Mouse (Mus musculus) forebrain, embryonic 16.5 days (tissue): ENCODE measurements around the gene Mast2. TPM values are rescaled to one million over a fixed set of nuclear protein-coding genes. Genes with fewer than 3 reads are reported as not detected.

ENCODE experiments used
- ATAC-seq: fragments of 200-750 bp; cut with Nextera tagmentation; 2 replicates; pipeline ENCODE4 v1.8.0; 2017; ENCODE audit warnings: mild to moderate bottlenecking, moderate library complexity
- H3K27ac ChIP-seq: fragments of 300-500 bp; sonication (generic); 2 replicates; pipeline ENCODE4 v1.5.1; 2014; ENCODE audit warnings: low read length, control low read depth
- H3K27me3 ChIP-seq: fragments of 300-500 bp; sonication (generic); replicated peaks from 2 replicates; pipeline ENCODE4 v1.6.1; 2014; ENCODE audit warnings: low read length; ENCODE audit not compliant: control insufficient read depth, insufficient read depth
- H3K36me3 ChIP-seq: fragments of 300-500 bp; sonication (generic); 2 replicates; pipeline ENCODE4 v1.6.1; 2014; ENCODE audit not compliant: control insufficient read depth, insufficient read depth
- H3K4me1 ChIP-seq: fragments of 300-500 bp; sonication (generic); replicated peaks from 2 replicates; pipeline ENCODE4 v1.6.1; 2014; ENCODE audit warnings: low read length; ENCODE audit not compliant: control insufficient read depth, insufficient read depth
- H3K4me2 ChIP-seq: fragments of 300-500 bp; sonication (generic); 2 replicates; pipeline ENCODE4 v1.6.1; 2014; ENCODE audit warnings: mild to moderate bottlenecking, low read length, control low read depth
- H3K4me3 ChIP-seq: fragments of 300-500 bp; sonication (generic); replicated peaks from 2 replicates; pipeline ENCODE4 v1.5.1; 2014; ENCODE audit warnings: mild to moderate bottlenecking, low read length, control low read depth
- H3K9ac ChIP-seq: fragments of 300-500 bp; sonication (generic); replicated peaks from 2 replicates; pipeline ENCODE4 v1.6.1; 2014; ENCODE audit warnings: low read depth, low read length, control low read depth
- H3K9me3 ChIP-seq: fragments of 300-500 bp; sonication (generic); 2 replicates; pipeline ENCODE4 v1.6.1; 2016; ENCODE audit warnings: low read length; ENCODE audit not compliant: control insufficient read depth
- WGBS: fragments of 180-500 bp; shearing (Covaris S2); extraction: QIAGEN DNeasy Blood & Tissue Kit; methylation state at CpG from one replicate; pipeline ENCODE4 v1.1.7; 2014; 5-methylcytosine and 5-hydroxymethylcytosine counted together
- polyA plus RNA-seq: library from polyadenylated mRNA; unstranded; fragments of >200 nt; fragmentation: Nextera tagmentation; extraction: Ambion mirVana; gene quantifications from 2 replicates; pipeline ENCODE4 v1.2.1, GENCODE M21; 2015

Mast2 gene
- polyA plus RNA-seq, 1 experiment from 2014 or later: 57.3 TPM

DNA sequence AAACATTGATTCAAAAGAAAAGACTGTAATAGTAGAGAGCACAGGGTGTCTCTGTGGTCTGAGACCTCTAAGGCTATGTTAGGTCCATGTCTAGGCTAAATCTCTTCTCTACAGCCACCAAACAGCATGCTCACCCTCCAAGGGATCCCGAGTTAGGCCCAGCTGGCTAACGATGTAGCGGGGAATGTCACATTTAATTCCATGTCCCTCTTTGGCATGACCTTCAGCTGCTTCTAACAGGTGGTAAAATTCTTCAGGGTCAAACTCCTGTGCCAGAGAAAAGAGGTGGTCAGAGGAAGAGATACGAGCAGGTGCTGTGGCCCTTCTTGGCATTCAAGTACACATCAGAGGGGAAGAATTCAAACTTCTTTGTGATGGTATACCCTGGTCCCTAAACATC is 146.4 kb downstream of the Mast2 start:
- WGBS: 90% methylated on average over 4 of the region's 4 CpGs
- no peaks in the 10 kb centered on the region for H3K9me3 ChIP-seq
- H3K36me3 ChIP-seq: peaks cover 42% of the 10 kb centered on the region
- no peaks in the 10 kb centered on the region for H3K4me1 ChIP-seq
- no peak overlapping the region for H3K4me3 ChIP-seq
- no peak overlapping the region for H3K4me2 ChIP-seq
- no peak overlapping the region for H3K9ac ChIP-seq
- ATAC-seq: no peak
- H3K27me3 ChIP-seq: no peaks in the 10 kb centered on the region
- no peak overlapping the region for H3K27ac ChIP-seq

DNA sequence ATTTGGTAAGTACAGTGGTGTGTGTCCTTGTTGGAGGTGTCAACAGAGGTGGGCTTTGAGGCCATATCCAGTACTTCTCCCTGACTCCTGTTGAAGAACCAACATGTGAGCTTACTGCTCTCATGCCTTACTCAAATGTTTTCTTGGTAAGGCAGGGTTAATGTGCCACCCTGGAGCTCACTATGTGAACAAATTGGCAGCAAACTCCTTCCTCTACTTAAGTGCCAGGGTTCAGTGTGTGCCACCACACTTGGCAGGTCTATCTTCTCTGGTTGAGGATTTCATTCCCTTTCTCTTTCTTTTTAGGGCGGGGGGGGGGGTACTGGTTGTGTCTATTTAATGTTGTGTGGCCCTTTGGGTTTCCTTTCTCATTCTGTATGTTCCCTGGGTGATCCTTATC is 159.4 kb downstream of the Mast2 start:
- no peak overlapping the region for H3K27ac ChIP-seq
- no peaks in the 10 kb centered on the region for H3K27me3 ChIP-seq
- no peak for ATAC-seq
- H3K9me3 ChIP-seq: no peaks in the 10 kb centered on the region
- 0% methylated on average over 1 of the region's 1 CpGs for WGBS
- no peak overlapping the region for H3K4me2 ChIP-seq
- H3K9ac ChIP-seq: no peak overlapping the region
- H3K4me3 ChIP-seq: no peak overlapping the region
- peaks cover 45% of the 10 kb centered on the region for H3K36me3 ChIP-seq
- H3K4me1 ChIP-seq: no peaks in the 10 kb centered on the region

GRCm38 (mm10) chr4:116300878-116301355 is 163.1 kb downstream of the Mast2 start:
- H3K9ac ChIP-seq: no peak overlapping the region
- no peak for ATAC-seq
- no peaks in the 10 kb centered on the region for H3K27me3 ChIP-seq
- H3K4me2 ChIP-seq: no peak overlapping the region
- H3K36me3 ChIP-seq: peaks cover 27% of the 10 kb centered on the region
- H3K4me1 ChIP-seq: no peaks in the 10 kb centered on the region
- H3K27ac ChIP-seq: no peak overlapping the region
- H3K9me3 ChIP-seq: no peaks in the 10 kb centered on the region
- H3K4me3 ChIP-seq: no peak overlapping the region
- 77% methylated on average over 4 of the region's 4 CpGs for WGBS

DNA sequence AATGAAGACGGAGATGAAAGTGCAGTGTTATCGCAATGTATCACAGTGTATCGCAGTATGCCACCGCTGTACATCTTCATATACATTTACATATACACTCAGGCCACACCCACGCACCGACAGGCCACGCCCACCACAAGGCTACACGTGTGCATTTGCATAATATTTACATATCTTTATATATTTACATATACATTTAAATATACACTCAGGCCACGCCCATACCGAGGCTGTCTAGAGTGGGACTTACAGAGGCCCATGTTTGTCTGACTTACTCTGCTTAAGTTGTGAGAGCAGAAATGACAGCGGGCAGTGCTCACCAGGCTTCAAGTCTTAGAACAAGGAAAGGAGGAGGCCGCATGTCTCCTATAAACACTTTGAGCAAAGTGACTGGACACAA is 170.7 kb downstream of the Mast2 start:
- 86% methylated on average over 12 of the region's 12 CpGs for WGBS
- H3K36me3 ChIP-seq: peaks cover 39% of the 10 kb centered on the region
- H3K9ac ChIP-seq: no peak overlapping the region
- no peak overlapping the region for H3K27ac ChIP-seq
- ATAC-seq: no peak
- no peaks in the 10 kb centered on the region for H3K27me3 ChIP-seq
- no peak overlapping the region for H3K4me3 ChIP-seq
- H3K9me3 ChIP-seq: no peaks in the 10 kb centered on the region
- H3K4me1 ChIP-seq: no peaks in the 10 kb centered on the region
- no peak overlapping the region for H3K4me2 ChIP-seq

- Histone ChIP-seq H3K27me3 (no peaks in the 10 kb centered on the region), H3K27ac (no peak overlapping the region), H3K4me2 (no peak overlapping the region), H3K9ac (no peak overlapping the region), H3K36me3 (peaks cover 47% of the 10 kb centered on the region), H3K4me1 (no peaks in the 10 kb centered on the region), H3K4me3 (no peak overlapping the region), H3K9me3 (no peaks in the 10 kb centered on the region)
- 85% methylated on average over 6 of the region's 6 CpGs for WGBS
- ATAC-seq: no peak
Measured at GRCm38 (mm10) chr4:116291561-116291960, 172.4 kb downstream of the Mast2 start.

- Histone ChIP-seq H3K27me3 (no peaks in the 10 kb centered on the region), H3K4me2 (no peak overlapping the region), H3K9me3 (no peaks in the 10 kb centered on the region), H3K4me1 (no peaks in the 10 kb centered on the region), H3K9ac (no peak overlapping the region), H3K4me3 (no peak overlapping the region), H3K27ac (no peak overlapping the region), H3K36me3 (peaks cover 24% of the 10 kb centered on the region)
- ATAC-seq: no peak
- 74% methylated on average over 2 of the region's 2 CpGs for WGBS
Measured at GRCm38 (mm10) chr4:116282211-116282610, 181.8 kb downstream of the Mast2 start.

DNA sequence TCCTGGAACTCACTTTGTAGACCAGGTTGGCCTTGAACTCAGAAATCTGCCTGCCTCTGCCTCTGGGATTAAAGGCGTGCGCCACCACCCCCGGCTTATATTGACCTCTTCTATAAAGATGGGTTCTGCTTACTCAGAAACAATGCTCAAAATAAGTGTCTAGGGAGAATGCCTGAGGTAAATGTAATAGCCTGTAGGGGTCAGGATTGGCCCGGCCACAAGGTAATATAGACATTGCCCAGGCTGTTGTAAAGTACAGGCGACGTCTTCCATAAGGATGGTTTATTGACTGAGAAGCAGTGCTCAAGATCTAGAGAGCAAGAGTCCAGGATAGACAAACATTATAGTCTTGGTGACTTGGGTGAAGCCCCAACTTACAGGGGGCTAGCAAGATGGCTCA is 195.8 kb downstream of the Mast2 start:
- H3K27ac ChIP-seq: no peak overlapping the region
- H3K27me3 ChIP-seq: no peaks in the 10 kb centered on the region
- no peaks in the 10 kb centered on the region; the same call in 1 of the 2 replicates for H3K9me3 ChIP-seq
- WGBS: 93% methylated on average over 6 of the region's 6 CpGs
- no peak for ATAC-seq
- H3K4me2 ChIP-seq: no peak overlapping the region
- no peak overlapping the region for H3K9ac ChIP-seq
- H3K36me3 ChIP-seq: peaks cover 12% of the 10 kb centered on the region
- no peaks in the 10 kb centered on the region for H3K4me1 ChIP-seq
- H3K4me3 ChIP-seq: no peak overlapping the region

Other genes with a start within 250 kb of the Mast2 start
- 83.3 and 86.9 TPM in 2 replicates for gene Pik3r3, start 242.6 kb downstream of the Mast2 start, polyA plus RNA-seq
- gene Ipp, start 43.4 kb upstream of the Mast2 start, polyA plus RNA-seq: 18.4 and 20.7 TPM in 2 replicates
- gene Tmem69, start 91.8 kb upstream of the Mast2 start, polyA plus RNA-seq: 28.3 and 30.0 TPM in 2 replicates
- 19.0 and 22.9 TPM in 2 replicates for gene Gpbp1l1, start 93.5 kb upstream of the Mast2 start, polyA plus RNA-seq
- gene Ccdc17, start 132.5 kb upstream of the Mast2 start, polyA plus RNA-seq: 1.9 and 3.6 TPM in 2 replicates
- gene Nasp, start 163.8 kb upstream of the Mast2 start, polyA plus RNA-seq: 127 and 131 TPM in 2 replicates
- 794 and 796 TPM in 2 replicates for gene Akr1a1, start 187.5 kb upstream of the Mast2 start, polyA plus RNA-seq
- 455 and 488 TPM in 2 replicates for gene Prdx1, start 221.4 kb upstream of the Mast2 start, polyA plus RNA-seq
- 24.9 and 27.8 TPM in 2 replicates for gene Mmachc, start 244.2 kb upstream of the Mast2 start, polyA plus RNA-seq
- 14.1 and 14.8 TPM in 2 replicates for gene Ccdc163, start 244.3 kb upstream of the Mast2 start, polyA plus RNA-seq